Mouse (Mus musculus) forelimb bud, embryonic 11.5 days (tissue): Measurements from ENCODE around the gene Tfcp2l1.

ENCODE experiments used
- DNase-seq: peaks from one replicate; pipeline ENCODE4 v3.0.0-alpha.2; 2012; ENCODE audit warnings: low read depth, low spot score

Gene Tfcp2l1

DNA sequence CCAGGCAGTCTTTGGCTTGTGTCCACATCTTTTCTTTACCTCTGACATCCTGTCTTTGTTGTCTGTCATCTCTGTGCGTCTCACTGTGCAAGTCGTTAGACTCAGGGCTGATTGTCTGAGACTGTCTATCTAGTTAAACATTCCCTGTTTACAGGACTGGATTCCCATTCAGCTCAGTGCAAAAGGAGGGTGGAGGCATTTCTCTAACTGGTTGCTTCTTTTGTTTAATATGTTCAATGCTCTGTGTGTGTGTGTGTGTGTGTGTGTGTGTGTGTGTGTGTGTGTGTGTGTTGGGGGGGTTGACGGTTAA, 23.0 kb downstream of the Tfcp2l1 start:
- DNase-seq = no peak

DNA sequence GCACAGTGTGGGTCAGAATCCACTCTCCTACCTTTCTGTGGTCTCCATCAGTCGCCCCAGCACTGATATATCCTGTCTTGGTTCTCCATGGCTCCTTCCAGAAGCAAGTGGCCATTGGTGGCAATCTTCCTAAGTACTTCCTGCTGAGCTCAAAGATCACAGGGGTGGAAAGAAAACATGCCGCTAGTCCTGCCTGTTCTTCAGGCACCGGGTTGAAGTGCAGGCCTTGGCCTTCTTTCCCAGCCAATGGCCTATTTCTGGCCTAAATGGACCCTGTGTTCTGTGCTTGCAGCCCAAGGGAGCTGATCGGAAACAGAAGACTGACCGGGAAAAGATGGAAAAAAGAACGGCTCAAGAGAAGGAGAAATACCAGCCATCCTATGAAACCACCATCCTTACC, 31.0 kb downstream of the Tfcp2l1 start:
- DNase-seq = no peak

DNA sequence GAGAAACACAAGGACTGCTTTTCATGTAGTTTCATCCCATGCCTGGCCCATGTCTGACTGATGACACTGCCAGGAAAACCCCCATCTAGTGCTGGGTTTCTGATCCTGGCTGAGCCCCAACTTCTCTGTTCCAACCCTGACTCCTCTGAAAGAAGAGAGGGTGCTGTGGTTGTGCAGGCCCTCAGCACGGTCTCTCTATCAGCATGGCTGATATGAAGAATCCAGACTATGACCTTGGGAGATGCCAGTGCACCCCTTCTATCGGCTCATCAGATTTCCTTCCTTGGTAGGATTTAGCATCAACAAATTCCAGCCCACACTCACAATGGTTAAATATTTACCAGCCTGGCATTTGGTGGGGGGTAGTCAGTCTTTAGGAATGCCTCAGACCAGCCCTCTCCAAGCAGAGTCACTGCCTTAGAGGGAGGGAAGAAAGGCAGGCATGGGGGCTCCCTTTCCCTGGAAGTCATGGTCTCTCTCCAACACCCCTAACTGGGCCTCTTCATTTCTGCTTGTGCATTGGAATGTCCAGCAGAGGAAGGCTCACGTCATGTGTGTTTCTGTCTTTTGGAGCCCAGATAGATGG, 33.2 kb downstream of the Tfcp2l1 start:
- DNase-seq = no peak

- DNase-seq = no peak
Observed at GRCm38 (mm10) chr1:118663062-118663461, 35.3 kb downstream of the Tfcp2l1 start.

DNA sequence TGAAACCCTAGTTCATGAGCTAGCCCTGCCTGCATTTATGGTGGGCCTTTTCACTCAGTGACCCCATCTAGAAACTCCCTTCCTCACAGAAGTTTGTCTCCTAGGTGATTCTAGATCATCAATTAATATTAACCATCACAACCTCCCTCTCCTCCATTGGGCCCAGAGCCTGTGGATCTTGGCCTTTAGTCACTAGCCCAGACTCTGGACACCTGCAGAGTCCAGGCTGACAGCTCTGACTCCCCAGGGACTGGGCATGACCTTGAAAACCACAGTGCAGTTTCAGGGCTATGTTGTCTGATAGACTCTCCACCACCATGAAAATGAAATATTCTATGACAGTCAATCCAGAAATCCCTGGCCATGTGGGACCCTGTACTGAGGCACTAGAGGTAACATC, 39.8 kb downstream of the Tfcp2l1 start:
- no peak for DNase-seq

DNA sequence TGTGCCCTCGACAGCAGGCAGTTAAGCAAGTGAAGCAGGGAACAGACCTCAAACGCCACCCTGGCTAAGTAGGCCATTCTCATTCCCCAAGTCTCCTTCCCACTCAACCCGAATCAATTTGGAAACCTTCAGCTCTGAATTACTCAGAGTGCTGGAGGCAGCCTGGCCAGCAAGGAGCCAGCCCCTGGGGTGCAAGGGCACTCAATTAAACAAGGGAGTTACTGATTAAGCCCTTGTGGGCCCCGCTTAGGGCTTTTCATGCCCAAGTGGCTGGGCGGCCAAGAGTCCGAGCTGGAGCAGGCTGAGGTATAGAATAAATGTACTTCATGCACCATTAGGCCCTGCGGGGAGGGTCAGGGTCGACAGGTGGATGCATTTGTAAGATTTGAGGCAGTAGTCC, 44.5 kb downstream of the Tfcp2l1 start:
- DNase-seq = no peak

DNA sequence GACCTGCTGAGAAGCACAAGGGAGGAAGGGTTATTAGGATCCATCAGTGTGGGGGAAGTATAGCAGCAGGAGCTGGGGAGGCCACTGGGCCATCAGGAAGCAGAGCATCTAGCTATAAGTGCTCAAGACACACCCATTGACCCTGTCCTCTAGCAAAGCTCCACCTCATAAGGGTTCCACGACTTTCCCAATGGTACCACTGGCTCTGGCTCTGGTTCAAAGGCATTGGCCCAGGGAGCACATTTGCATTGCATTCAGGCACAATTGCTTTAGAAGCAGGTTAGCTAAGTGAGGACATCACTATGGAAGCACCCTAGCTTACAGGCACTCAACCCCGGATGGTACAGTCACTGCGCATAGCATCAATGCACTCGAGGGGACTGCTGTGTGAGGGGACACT, 46.4 kb downstream of the Tfcp2l1 start:
- DNase-seq = no peak

- DNase-seq = no peak
Observed at GRCm38 (mm10) chr1:118681980-118682379, 54.2 kb downstream of the Tfcp2l1 start.

- no peak for DNase-seq
Observed at GRCm38 (mm10) chr1:118683686-118684085, 55.9 kb downstream of the Tfcp2l1 start.

DNA sequence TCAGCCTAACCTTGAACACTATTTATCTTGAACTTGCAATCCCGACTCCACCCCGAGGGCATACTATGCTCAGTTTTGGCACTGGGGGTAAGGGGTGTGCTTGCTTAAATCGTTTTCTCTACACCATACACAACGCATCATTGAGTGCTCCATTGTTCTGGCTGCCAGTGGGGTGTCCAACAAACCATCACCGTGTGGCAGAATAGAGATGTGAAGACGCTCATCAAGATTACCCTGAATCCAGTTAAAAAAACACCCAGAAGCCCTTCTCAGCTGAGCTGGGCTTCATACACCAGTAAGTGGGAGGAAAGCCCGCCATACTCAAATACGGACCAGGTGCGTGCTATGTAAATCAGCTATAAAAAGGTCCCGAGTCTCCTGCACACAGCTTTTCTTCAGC, 60.0 kb downstream of the Tfcp2l1 start:
- DNase-seq = no peak

- DNase-seq = no peak
Observed at GRCm38 (mm10) chr1:118689830-118690229, 62.1 kb downstream of the Tfcp2l1 start.

GRCm38 (mm10) chr1:118694436-118694835, 66.7 kb downstream of the Tfcp2l1 start:
- DNase-seq = no peak

GRCm38 (mm10) chr1:118697906-118698305, 70.2 kb downstream of the Tfcp2l1 start:
- no peak for DNase-seq

GRCm38 (mm10) chr1:118699118-118699890, 71.6 kb downstream of the Tfcp2l1 start:
- no peak for DNase-seq

- no peak for DNase-seq
Observed at GRCm38 (mm10) chr1:118699961-118700360, 72.2 kb downstream of the Tfcp2l1 start.

DNA sequence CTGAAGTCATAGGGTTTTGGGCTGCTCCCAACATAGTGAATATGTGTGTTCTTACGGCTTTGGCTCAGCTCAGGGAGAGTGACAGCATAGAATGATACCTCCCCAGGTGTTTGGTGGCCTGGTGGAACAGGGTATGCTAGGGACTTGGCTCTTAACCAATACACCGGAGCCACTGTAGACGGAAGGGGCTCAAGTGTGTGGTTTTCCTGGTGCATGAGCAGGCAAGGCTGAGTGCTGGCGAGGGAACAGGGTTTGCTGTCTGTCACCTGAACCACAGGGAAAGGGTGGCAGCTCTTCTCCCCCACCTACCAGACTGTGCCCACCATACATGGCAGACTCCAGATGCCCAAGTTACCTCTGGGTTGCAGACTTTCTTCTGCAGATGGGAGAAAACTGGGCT, 83.9 kb downstream of the Tfcp2l1 start:
- DNase-seq = no peak

GRCm38 (mm10) chr1:118716225-118716624, 88.5 kb downstream of the Tfcp2l1 start:
- DNase-seq = no peak

- peak; percentile 1 for DNase-seq
Observed at GRCm38 (mm10) chr1:118718055-118718454, 90.3 kb downstream of the Tfcp2l1 start.

- DNase-seq = no peak
Observed at GRCm38 (mm10) chr1:118719699-118720098, 92.0 kb downstream of the Tfcp2l1 start.

GRCm38 (mm10) chr1:118720474-118721095, 92.8 kb downstream of the Tfcp2l1 start:
- DNase-seq = no peak

DNA sequence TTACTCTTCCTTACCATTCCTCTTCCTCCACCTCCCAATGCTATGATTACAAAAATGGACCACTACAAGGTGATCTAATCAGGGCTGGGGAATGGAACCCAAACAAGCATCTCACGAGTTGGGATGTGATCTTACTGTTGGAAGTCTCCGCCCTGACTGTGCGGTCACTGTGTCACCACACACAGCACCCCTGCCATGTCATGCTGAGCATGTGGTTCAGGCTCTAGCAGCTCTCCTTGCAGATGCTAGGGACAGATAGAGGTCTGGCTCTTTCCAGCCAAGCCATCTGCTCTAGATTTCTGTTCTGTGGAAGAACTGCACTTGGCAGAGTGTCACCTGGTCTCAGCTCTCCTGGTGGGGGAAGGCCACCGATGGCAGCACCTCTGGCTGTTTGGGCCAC, 99.3 kb downstream of the Tfcp2l1 start:
- DNase-seq = no peak

DNA sequence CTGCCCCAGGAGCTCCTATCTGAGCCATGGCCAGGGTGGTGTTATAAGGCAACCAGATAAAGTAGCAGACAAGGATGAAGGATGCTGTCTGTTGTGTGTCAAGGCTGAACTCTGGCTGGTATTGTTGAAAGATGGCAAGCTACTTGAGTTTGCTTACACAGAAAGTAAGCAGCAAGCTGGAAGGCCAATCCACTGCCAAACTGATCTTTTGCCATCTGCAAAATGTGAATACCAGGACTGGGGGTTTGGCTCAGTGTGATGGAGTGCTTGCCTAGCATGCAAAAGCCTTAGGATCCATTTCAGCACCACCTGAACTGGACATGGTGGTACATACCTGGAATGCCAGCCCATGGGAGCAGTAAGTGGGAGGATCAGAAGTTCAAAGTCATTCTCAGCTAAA, 101.1 kb downstream of the Tfcp2l1 start:
- DNase-seq = no peak
